Mouse (Mus musculus): ENCODE measurements at regions not wholly inside any gene's neighbourhood (a gene's known extent, or its start where the extent isn't known, plus 50 kb on each side); places are given as distances from the start of the nearest gene placed in this dataset.
"Not testable (repeated sequence)": the region's sequence is repeated elsewhere in the genome, so short reads cannot be mapped to it uniquely, and the experiment has no call there.

DNA sequence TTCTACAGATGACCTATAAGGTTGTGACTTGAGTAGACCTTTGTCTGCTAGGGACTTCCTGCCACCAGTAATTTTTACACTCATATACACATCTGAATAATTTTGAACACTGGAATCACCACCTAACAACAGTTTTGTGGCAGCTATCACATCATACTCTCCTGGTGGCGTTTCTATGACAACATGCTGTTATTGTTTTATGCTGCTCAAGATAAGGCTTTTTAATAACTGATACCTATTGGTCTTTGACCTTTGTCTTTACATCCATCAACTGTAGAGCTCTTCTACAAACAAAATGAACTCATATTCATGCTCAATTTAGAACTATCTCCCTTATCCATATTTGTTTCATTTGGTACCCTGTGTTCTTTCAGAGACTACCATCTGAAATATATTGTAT, 556.0 kb downstream of the Nyap2 start:
- DNase-seq (ENCODE audit: low spot score in 2 of 2), result no peak

DNA sequence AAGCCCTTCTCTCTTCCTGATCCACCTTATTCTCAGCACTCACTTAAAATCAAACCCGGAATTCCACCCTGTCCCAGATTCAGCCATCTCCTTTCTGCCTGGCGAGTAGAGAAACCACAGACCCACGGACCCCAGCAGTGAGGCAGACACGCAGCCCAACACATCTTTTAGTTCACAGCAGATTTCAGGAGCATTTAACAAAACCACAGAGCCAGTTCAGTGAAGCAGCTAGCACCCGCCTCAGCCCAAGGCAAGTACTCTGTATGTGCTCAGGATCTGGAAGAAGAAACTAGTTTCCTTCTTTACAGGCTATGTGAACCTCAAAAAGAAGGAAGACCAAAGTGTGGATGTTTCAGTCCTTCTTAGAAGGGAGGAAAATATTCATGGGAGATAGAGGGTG, 560.6 kb downstream of the Nyap2 start:
- no peak for DNase-seq (ENCODE audit: low spot score in 2 of 2)

DNA sequence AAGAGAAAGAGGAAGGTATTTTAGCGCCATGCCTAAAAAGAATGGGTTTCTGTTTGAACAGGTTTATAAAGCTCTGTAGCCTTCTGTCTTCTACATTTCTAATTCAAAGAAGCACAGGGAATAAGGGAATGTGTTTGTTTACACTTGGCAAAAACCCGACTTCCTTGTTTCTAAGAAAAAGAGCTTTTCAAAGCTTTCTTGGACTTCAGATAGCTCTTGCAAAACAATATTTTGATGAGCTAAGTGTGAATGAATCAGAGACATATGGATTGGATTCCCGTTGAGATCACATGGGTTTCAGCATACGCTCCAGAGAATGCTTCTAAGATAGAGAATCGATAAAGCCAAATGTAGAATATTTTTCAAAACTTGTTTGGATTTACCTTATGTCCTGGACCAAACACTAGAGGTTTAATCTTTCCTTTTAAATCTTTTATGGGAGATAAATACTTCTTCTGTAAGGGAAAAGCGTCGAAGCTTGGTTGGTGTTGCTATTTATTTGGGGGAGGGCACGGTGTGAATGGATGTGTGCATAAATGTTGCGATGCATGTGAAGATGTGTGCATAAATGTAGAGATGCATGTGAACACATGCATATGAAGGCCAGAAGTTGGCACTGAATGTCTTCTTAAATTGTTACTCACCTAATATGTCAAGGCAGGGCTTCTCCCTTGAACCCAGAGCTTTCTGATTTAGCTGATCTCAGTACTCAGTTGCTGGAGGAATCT, 576.4 kb downstream of the Nyap2 start:
- no peak for DNase-seq (ENCODE audit: low spot score in 2 of 2)

DNA sequence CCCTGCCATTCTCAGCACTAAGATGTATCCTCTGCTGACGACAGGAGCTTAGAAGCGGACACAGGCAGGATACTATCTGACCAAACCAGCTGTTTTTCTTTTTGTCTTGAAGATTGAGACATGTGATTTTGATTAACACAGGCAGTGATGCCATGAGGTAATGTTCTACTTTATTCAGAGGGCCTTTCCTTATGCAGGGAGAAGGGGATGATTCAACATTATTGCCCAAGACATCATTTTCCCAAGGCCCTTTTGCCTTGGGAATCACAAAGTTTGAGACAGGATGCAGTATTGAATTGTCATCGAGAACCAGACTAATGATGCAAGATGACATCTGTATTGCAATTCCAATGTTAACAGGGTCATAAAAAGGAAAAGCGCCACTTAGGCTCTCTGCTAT, 571.7 kb upstream of the Gm9747 start:
- no peak for DNase-seq (ENCODE audit: low spot score in 2 of 2)

DNA sequence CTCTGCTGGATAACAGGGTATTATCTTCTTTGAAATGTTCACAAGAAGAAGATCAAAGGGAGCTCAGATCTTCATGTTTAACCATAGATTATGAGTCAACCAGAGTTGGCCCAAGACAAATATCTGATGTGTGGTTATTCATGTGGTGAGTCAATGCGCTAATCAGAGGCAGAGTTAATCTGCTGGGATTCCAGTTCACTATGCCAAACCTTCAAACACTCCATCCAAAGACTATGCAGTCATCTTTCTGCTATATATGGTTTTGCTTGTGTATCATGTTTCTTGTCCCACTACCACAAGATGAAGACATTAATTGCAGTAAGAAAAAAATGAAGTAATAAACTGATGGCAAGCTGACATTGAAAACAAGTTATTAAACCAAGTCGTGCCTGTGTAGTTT, 561.8 kb upstream of the Gm9747 start:
- DNase-seq (ENCODE audit: low spot score in 2 of 2), result no peak

DNA sequence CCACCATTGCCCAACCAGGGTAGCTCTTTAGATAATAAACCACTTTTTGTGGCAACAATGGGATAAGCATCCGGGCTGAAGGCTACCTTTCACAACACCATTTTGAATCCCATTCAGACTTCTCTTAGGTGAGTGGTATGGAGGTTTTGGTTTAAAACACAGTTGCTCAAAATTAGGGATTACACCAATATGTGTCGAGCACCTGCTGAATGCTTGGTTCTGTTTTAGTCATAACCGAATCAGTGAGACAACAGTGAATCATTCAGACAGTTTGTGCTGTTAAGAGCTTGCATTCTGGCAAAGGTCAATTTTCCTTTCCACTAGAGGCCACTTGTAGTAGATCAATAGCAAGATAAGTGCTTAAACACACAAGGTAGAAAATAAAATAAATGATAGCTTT, 561.2 kb upstream of the Gm9747 start:
- no peak for DNase-seq (ENCODE audit: low spot score in 2 of 2)

DNA sequence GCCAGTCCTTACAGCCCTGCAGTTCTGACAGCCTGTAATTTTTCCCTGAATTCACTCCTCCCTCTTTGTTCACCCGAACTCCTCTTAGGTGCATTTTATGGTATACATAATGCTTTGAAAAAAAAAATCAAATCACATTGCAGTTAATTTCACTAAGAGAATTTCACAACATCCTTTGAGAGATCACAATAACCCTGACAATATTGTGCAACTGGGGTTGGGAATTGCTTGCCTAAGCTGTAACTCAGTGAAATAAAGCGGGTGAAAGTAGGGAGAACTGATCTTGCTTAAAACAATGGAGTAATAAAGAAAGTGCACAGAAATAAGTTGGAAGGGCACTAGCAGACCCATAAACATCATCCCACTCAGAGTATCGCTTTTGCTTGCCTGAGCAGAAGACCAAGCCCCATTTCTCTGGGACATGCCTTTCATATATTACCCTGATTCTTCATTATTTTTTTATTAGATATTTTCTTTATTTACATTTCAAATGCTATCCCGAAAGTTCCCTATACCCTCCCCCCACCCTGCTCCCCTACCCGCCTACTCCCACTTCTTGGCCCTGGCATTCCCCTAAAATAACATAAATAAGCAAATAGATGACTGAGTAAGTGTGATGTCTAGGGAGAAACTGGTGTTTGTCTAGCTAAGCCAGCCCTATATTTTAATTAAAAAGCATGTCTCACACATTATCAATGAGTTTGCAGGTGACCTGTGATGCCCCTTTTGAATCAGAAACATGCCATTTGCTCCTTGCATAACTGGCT, 557.2 kb upstream of the Gm9747 start:
- DNase-seq (ENCODE audit: low spot score in 2 of 2), result no peak

DNA sequence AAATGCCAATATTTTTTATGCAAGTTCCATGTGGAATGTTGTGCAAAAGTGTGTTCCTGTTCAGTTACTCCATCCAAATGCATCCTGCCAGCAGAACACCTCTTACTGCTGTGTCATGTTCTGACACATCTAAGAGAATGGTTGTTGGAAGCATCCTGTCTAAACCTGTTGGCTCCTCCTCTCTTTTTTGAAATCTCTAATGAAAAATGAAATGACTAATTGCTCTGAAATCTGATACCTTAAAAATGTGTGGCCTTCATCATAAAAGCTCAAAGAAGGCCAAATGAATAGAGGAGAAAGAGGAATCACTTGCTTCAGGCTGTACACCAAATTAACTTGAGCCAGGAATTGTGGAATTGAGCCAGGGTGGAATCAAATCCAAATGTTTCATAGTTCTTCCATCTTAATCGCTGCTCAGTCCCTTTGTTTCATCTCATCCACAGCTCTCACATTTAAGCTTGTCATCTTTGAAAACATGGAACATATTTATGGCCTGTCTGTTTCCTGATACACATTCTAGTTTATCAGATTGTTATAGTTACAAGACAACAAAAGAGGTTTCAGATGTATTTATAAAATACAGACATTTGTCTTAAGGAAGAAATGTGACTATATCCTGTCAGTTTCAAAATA, 555.0 kb upstream of the Gm9747 start:
- DNase-seq (ENCODE audit: low spot score in 2 of 2), result no peak

DNA sequence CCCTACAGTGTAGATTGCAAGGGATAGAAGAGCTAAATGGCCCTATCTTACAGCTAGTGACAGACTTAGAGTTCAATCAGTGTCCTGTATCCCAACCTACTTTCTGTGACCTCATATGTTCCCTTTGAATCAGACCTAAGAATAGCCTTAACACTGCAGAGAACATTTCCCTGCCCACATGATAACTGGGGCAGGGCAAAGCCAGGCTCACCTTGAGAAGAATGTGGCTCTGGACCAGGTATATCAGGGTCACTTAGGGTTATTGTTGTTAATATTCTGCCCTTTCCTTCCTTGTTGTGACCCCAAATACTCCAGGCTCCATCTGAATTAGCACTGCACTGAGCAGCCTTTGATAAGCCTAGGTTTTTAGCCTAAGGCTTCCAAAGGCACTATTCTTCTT, 536.8 kb upstream of the Gm9747 start:
- no peak for DNase-seq (ENCODE audit: low spot score in 2 of 2)

DNA sequence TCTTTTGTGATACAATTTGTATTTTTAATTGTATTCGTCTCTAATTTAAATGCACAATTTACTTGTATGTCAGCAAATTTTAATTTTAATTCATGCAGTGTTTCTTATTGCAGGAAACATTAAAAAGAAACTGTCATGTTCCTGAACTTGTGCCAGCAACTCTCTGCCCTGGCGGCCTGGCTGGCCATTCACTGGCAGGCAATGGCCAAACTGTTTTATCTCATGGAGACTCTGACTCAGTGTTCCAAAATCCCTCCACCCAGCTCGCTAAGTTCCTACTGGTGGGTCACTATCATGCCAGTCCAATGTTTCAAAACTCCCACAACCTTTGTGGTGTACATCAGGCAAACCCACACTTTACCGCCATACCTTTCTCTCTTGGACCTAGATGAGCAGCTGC, 523.7 kb upstream of the Gm9747 start:
- no peak for DNase-seq (ENCODE audit: low spot score in 2 of 2)

DNA sequence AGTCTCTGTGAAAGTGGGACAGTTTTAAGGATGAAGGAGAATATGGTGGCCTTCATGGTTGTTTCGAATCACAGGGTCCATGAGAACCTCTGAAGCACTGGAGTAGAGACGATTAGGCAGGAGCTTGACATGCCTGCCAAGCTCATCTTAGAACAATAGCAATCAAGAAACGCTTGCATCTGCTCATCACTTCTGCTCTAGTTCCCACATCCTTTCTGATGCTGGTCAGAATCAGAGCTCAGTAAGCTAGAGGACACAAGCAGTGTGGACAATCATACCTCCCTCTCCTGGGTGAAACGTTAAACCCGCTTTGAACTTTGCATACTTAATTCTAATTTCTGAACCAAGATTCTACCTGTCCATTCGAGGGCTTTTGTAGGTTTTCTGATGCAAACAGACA, 515.8 kb upstream of the Gm9747 start:
- DNase-seq (ENCODE audit: low spot score in 2 of 2), result no peak

DNA sequence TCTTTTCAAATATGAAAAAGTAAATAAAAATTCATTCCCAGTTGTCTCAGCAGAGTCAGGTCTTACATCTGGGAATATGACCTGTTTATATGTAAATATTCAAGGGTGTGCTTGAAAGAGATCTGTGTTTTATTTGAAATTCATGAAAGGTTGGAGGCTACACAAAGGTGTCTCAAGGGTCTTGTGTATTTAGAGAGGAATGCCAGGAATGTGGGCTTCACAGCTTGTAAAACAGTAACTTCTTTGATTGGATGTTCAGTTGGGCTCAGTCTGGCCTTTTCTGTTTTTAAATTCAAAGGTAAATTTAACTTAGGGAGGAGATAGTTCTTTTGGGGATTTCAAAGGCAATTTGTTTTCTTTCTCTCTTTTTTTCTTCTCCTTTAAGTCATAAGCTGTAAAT, 514.7 kb upstream of the Gm9747 start:
- no peak for DNase-seq (ENCODE audit: low spot score in 2 of 2)

DNA sequence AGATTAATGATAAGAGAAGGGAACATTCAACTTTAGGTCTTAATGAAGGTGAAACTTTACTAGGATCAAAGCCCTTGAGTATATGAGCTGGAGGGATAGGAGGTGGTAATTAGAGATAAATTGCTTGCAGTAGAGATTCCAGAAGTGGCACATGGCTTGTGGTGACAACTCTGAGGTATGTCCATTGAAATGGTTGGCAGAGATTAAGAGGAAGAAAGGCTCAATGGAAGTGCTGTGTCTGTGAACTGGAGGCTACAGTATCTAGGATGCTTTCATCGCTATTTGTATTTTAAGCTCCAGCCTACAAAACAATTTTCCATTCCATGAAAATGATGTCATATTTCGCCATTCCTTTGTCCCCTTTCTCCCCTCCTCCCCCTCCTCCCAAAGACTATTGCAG, 508.1 kb upstream of the Gm9747 start:
- DNase-seq (ENCODE audit: low spot score in 2 of 2), result no peak

DNA sequence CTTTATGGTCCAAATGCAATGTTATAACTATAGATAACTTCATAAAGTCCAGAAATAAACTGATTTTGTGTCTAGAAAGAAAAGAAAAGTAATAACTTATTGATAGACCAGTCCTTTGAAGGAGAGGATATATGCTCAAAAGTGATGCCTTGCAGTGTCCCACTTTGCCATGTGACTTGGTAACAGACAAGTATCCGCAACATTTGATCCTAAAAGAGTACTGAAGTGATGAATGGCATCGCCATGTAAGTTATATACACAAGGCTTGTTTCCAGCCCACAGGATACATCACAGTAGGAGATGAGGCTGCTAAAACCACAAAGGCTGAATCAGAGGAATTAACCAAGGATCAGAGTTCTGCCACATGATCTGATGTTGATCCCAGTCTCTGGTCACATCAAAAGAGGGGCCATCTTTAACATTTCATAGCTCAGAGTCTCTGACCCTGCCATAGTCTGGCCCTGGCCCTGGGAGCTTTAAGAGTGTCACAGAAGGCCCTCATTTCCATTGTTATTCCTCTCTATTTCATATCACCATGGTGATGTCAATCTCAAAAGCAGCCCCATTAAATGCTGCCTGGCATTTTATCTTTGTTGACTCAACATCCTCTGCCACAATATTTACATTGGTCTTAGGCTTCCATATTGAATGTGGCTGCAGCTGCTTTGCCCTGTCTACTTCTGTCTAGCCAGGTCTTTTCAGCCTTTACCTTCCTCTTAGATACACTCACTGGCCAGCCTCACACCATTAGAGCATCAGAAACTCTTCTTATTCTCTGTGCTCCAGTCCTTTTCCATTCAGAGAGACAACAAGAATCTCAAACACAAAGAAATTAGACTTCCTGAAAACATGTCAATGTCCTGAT, 506.4 kb upstream of the Gm9747 start:
- no peak for DNase-seq (ENCODE audit: low spot score in 2 of 2)

DNA sequence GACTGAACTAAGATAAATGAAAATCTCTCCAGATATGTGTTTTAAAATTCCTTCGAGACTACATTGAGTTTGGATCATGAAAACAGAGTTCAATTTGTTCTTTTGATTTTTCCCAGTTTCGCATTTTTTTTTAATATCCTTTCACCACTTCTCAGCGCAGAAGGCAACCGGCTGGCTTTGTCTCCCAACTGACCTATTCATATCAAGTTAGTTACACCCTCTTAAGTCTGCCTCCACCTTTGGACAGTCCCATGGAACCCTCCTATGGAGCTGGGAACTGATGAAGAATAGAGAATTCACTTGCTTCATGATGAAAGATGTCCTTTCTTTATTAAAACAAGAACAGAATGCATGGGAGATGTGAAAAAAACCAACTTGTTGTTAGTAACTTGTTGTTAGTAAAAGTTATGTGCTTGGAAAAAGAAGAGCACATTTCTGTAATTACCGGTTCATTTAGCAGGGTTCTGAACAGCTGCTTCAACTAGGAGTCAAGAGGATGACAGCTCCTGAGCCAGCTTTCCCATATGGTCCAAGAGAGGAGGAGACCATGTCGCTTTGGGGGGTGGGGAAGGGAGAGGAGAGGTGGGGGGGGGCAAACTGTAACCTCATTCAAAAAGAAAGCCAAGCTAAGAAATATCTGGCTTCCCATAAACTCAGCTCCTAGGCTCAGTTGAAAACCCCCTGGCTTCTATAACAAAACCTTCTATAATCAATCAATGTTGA, 495.6 kb upstream of the Gm9747 start:
- DNase-seq (ENCODE audit: low spot score in 2 of 2), result no peak

DNA sequence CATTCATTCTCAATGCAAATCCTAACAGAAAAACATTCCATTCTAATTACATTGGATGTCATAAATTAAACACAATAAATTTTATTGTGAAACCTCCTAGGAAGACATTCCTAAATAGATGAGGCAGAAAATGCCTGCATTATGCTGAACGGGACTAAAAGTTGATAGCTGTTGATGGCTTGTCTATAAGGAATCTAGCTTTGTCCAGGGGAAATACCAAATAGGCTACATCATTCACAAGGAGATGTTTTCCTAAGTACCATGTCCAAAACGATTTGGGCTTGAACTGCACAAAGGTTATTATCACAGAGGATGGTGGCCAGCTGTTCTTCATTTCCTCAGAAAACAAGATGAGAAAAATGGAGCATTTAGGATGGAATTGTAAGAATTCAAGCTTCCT, 494.5 kb upstream of the Gm9747 start:
- DNase-seq (ENCODE audit: low spot score in 2 of 2), result no peak

DNA sequence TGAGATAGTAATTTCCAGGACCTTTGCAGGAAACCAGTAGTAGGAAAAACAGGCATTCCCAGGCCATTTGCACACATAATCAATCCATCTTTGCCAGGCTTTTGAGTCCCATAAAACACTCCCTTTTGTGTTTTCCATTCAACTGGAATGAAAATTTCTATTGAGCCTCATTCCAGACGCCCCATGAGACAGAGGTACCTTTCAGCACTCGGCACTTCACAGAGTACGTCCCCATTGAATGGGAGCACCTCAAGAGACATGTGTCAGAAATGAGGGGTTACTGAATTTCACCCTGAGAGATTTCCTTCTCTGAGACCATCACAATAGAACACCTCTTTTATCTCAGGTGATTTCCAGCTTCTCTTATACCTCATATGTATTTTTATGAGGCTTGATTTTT, 493.5 kb upstream of the Gm9747 start:
- DNase-seq (ENCODE audit: low spot score in 2 of 2), result no peak

DNA sequence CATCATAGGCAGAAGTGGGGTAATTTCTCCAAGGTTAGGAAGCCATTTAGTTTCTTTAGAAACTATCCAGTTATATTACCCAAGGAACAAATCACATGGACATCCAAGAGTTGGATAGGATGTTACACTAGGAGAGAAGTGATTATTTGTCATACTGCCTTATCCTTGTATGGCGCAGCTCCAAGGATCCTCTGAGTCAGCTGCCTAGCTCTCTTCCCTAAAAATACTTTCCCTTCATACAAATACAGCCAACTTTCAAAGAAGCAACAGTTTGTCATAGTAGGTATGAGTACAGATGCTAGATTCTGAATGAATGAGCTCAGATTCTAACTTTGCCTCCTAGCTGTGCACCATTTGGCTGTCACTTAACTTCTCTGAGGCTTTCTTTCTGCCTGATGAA, 492.9 kb upstream of the Gm9747 start:
- DNase-seq (ENCODE audit: low spot score in 2 of 2), result no peak

DNA sequence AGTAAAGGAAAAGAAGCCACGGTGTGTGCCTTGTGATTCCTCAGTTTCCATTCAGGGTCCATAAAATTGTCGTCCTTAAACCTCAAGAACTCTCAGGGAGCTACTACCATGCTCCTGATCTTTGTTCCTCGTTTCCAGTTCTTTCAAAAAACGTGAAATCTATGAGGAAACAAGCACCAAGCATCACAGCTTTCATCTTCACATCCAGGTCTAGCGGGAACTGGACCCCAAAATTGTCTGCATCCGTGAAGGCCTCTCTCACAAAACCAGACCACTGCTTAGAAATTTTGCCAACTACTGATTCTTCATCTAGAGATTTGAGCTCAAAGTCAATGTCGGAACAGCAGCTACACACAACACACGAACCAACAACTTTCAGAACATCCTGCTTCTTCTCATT, 491.0 kb upstream of the Gm9747 start:
- not testable (repeated sequence) for DNase-seq (ENCODE audit: low spot score in 2 of 2)

DNA sequence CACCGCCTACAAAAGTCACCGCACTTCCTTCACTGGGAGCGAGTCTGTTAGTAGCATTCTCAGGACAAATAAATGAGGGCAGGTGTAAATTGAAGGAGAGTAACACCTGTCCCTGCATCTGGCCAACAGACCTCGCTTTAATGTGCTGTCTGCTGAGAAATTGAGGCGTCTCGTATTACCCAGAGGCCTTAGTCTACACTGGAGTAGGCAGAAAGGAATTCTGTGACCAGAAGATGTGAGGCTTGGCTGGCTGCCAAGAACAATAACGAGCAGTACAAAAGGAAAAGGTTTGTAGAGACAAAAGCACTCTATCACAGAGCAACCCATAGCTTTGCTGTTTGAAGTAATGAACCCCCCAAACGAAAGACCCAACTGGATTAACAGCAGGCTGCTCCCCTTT, 488.4 kb upstream of the Gm9747 start:
- no peak for DNase-seq (ENCODE audit: low spot score in 2 of 2)

Measured in frontal cortex, postnatal 25 days (tissue).